Mouse (Mus musculus) cerebellum, postnatal 4 days (tissue): ENCODE results near the gene Ethe1.
"Not testable (repeated sequence)": the region's sequence is repeated elsewhere in the genome, so short reads cannot be mapped to it uniquely, and the experiment has no call there.

ENCODE experiments used
- DNase-seq, 2 experiments: peaks; one replicate each; pipeline ENCODE4 v3.0.0; 2022; ENCODE audit warnings: low spot score in 2 of 2, mixed read lengths in 1 of 2

Gene Ethe1

DNA sequence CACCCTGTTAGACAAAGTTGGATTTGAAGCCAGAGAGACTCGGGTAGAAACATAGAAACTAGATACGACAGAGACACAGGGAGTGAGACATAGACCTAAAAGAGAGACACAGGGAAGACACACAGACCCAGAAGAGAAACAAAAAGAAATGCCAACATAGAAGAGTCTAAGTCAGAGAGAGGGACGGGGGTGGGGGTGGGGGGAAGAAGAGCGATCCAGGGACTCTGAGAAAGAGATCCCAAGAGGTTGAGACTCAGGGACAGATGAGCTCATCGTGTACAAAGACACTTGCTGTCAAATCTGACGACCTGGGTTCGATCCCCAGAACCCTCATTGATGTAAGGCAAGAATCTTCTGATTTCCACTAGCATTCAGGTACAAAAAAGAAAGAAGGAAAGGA lies 24.4 kb downstream of the Ethe1 start:
- no peak for DNase-seq

DNA sequence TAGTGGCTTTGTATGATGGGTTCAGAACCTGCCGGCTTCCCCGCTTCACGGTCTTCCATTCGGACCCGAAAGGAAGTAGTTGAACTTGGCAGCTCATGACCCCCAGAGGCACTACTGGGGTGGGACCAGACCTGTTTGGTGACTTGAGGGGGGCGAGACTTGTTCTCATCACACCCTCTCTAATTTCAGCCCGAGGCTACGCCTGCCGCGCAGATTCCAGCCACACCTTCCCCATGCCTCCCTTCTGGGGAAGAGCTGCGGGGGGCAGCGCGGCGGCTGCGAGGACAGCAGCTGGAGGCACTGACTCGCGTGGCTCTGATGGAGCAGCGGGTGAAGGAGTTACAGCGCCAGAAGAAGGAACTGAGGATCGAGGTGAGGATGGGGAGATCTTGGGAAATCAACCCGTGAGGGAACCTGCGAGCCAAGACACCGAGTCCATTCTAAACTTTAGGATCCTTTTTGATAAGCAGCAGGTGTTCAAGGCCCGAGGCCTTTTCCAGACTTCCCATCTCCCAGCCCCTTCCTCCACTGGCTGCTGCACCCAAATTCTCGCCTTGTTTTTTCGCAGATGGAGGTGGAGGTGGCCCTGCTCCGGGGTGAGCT lies 25.1 kb downstream of the Ethe1 start:
- no peak for DNase-seq

DNA sequence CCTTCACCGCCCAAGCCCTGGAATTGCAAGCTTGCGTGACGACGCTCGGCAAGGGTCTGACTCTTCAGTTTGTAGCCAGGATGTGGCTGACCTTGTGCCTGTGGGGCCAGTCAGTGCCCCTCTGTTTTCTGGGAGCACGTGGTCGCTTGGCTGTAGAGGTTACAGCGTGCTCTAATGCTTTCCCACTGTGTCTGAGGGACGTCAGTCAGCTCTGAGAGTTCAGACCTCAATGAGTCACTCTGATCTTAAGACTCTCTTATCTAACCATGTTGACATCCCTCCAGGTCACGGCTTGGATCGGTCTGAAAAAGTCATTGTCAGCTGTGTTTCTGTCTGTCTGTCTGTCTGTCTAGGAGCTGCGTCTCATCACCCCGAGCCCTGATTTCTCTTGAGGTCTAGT lies 27.5 kb downstream of the Ethe1 start:
- no peak for DNase-seq

DNA sequence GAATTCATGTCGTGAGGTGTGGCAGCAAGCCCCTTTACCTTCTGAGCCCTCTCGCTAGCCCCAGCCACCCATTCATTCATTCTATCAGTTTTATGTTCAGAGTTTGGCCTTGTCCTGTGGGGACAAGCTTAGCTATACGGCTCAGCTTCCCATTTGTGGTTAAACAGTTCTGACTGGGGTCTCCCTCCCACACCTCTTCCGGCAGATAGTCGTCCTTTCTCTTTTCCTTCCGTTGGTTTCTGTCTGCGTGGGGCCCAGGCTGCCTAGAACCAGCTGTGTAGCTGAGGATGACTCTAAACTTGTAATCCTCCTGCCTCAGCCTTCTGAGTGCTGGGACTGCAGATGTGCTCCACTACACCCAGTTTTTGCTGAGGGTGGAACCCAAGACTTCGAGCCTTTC lies 30.4 kb downstream of the Ethe1 start:
- DNase-seq = no peak

DNA sequence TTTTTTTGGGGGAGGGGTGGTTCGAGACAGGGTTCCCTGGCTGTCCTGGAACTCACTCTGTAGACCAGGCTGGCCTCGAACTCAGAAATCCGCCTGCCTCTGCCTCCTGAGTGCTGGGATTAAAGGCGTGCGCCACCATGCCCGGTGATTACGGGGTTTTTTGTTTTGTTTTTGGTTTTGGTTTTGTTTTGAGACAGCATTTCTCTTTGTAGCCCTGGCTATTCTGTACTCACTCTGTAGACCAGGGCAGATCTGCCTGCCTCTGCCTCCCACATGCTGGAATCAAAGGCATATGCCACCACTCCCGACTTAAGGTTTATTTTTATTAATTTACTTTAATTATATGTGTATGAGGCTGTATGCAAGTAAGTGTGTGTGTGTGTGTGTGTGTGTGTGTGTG lies 31.0 kb downstream of the Ethe1 start:
- not testable (repeated sequence) for DNase-seq

DNA sequence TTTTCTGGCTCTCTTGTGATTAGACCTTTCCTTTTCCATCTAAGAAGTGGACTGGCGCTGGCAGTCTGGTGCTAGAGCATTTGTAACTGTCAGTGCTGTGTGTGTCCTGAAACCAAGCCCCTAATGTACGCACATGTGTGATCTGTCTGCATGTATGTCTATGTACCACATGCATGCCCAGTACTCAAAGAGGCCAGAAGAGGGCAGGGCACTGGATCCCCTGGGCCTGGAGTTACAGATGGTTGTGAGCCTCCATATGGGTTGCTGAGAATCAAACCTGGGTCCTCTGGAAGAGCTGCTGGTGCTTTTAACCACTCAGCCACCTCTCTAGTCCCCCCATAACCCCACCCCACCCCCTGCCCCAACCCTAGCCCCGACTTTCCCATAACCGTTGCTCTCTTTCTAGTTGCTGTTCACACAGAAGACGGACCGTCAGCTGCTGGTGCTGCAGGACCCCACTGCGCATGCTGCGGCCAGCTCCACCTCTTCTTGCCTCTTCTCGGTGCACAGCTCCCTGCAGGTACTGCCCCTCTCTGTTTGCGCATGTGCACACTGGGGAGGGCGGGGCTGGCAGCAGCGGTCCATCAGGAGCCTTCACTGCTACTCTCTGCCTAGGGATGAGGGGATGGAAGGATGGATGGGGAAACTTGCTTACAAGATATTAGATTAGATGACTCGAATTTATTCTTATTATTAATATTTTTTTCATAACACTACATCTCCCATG lies 32.5 kb downstream of the Ethe1 start:
- DNase-seq = no peak

DNA sequence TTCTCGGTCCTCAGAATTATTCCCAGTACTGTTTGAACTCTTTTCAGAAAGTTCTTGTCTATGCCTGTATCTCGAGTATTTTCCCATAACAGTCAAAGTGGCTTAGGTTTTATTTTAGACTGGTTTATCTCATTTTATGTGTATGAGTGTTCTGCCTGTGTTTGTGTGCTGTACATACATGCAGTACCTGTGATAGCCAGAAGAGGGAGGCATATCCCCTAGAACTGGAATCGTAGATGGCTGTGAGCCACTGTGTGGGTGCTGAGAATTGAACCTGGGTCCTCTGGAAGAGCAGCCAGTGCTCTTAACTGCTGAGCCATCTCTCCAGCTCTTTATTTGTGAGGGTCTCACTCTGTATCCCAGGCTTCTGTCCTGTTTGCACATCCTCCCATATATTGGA lies 33.9 kb downstream of the Ethe1 start:
- DNase-seq = no peak

DNA sequence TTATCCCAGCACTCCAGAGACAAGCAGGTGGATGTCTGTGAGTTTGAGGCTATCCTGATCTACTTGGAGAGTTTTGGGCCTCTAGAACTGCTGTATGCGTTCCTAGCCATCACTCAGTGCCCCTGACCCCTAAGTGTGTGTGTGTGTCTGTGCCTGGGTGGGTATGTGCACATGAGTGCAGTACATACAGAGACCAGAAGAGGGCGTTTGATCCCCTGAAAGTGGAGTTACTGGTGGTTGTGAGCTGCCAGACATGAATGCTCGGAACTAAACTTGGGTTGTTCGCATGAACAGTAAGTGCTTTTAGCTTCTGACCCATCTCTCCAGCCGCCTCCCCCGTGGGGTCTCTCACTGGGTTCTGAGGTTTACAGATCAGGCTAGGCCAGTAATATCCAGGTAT lies 35.6 kb downstream of the Ethe1 start:
- no peak for DNase-seq

DNA sequence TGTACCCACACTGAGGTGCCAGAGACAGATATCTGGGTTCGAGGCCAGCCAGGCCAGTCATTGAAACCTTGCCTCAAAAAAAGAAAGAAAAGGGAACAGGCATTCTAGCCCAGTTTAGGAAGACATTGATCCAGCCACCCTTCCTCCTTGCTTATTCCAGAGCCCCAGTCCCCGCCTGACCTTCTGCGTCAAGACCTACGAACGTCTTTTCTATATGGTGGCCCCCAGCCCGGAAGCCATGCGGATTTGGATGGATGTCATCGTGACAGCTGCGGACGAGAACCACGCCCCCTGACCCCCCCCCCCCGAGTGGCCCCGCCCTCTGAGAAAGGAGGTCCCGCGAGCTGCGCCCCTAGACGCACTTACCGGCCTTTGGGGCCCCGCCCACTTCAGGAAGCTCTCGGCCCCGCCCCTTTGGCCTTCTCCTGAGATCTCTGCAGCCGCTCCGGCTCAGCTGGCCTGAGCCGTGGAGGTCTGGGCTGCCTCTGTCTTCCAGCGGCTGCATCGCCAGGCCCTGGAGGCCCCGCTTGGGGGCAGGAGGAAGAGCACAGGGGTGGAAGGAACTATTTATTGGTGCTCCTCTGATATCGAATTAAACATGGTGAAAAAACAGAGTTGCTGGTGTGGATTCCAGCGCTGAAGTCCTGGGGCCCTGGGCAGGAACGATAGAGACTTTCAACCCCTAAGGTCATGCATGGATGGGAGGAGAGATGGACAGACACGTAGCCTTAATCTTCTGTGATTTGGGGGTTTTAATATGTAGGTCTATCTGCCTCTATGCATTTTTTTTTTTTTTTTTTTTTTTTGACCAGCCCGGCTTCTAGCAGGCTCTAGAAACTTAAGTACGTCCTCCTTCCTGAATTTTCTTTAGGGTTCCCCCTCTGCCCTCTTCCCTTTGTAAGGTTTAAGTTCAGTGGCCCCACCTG lies 41.6 kb downstream of the Ethe1 start:
- DNase-seq = peak in 1 of 2 experiments; percentile 63

DNA sequence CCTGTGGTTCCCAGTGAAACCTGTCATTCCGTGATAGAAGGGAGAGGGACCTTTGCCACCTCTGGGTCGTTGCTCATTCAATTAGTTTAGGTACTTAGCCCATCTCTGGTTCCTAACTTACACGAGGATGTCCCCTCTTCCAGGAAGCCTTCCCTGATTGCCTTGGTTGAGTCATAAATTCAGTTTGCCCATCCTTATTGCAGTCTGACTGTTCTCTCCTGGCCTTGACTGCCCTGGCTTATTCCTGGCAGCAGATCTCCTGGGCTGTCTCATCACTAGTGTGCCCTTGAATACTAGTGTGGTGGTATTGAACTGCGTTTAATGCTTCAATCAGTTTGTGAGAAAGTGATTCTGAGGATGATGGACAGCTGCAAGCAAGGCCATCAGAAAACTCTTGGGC lies 42.3 kb downstream of the Ethe1 start:
- DNase-seq = no peak

DNA sequence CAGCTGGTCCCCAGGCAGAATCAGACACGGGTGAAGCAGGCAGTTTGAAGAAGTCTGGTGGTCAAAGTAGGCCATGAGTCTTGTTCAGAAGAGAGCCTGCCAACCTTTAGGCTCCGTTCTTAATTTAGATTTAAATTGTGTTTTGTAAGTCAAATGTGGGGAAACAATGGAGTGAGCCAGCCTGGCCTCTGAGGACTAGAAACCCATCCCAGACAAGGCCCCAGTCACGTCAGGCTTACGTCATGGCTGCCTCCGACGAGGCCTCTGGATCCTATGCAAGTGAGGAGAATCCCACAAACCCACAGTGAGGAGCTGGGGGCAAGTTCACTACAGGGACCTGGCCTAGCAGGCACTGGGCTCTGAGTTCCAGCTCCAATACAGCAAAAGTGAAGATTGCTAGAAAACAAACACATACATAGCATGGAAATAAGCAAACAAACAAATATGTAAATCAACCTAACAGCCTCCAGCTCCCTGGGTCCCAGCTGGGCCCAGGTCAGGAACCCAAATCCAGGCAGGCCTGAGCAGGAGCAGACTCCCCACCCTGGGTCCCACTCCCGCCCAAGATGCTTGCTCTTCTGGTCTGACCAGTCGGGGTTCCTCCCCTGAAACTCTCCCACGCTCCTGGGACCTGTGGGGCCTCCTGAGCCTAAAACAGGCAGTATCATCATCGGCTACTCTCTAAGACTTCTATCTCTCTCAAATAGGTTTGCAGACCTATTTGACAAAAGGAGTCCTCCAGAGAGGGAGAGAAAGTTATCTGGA lies 43.0 kb downstream of the Ethe1 start:
- no peak for DNase-seq

DNA sequence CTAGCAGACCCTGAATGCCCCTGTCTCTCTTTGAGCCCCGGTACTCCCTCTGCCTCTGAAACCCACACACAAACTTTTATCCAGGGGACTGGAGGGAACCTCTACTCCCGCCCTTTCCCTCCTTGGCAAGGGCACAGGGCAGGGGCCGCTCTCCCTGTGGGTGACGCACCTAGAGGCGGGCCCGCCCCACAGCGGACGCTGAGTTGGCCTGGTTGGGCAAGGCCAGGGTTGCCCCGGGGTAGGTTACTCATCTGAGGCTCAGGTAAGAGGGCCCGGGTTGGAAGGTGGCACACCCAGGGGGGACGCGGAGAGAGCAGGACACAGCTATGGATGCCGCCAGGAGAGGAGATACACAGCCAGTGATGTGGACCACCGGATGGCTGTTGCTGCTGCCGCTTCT lies 48.9 kb downstream of the Ethe1 start, which contains the start of gene Lypd3:
Gene Lypd3, plus strand, starts transcription at position 287 of the 400 bp plus-strand sequence.
- no peak for DNase-seq

DNA sequence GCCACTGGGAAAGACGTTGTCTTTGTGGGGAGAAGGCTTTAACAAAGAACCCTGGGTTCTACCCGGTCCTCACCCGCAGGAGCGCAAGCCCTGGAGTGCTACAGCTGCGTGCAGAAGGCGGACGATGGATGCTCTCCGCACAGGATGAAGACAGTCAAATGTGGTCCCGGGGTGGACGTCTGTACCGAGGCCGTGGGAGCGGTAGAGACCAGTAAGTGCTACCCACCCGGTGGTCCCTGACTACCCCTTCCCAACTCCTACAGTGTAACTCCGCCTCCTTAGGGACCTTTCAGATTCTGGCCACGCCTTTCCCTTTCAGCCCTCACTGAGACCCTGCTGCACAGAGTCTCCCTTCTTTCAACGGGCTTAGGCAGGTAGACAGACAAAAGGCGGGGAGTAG lies 49.7 kb downstream of the Ethe1 start:
- no peak for DNase-seq

DNA sequence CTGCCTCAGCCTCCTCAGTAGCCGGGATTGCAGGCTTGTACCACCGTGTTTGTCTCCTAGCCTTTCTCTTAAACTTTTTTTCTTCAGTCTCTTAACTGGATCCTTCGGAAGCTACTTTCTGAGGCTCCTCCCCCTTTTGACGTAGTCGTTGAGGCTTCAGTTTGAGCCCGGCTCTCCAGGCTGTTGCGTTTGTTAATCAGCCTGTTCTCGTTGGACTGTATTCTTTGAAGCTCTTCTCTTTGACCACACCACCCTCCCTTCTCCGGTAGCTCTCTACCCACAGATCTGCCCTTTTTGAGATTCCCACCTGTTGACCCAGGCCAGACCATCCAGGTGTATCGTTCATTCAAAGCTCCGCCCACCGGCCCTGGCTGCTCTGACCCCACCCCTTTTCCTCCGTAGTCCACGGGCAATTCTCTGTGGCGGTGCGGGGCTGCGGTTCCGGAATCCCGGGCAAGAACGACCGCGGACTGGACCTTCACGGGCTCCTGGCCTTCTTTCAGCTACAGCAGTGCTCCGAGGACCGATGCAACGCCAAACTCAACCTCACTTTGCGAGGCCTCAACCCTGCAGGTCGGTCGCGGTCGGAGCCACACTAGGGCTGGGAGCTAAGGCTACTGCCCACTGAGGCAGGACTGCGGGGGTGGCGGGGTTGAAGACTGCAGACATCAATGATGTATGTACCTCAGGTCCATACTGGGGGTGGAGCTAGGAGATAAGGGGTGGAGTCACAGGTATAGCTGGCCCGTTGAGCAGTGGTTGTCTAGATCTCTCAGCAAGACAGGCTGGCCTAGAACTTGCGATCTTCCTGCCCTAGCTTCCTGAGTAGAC lies 50.9 kb downstream of the Ethe1 start:
- DNase-seq = no peak

DNA sequence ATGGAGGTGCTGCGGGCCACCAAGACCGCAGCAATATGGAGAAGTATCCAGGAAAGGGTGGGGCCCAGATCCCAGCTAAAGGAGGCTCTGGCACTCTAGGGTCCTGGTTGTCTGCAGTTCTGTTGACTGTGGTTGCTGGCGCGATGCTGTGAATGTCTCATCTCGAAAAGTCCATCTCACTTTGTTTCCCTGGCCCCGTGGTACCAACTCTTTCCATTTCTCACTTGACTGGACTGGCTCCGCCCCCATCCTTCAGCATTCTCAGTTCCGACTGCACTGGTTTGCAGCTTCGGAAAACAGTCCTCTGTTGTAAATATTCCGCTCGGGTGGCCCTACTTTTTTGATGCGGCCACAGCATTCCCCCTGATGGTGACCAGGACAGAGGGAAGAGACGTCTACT lies 53.1 kb downstream of the Ethe1 start:
- no peak for DNase-seq

DNA sequence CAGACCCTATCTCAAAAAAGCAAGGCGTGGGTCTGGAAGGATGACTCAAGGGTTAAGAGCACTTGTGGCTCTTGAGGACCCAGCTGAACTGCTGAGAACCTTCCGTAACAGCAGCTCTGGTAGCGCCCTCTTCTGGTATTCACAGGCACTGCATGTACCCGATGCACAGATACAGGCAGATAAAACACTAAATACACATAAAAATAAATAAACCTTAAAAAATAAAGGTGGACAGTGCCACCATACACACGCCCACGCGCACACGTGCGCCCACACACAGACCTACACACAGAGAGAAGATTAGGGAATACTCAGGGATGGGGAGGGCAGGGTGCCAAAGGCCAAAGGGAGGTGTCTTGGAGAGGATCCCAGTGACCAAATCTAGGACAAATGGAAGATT lies 55.1 kb downstream of the Ethe1 start:
- DNase-seq = peak in 1 of 2 experiments; percentile 56

DNA sequence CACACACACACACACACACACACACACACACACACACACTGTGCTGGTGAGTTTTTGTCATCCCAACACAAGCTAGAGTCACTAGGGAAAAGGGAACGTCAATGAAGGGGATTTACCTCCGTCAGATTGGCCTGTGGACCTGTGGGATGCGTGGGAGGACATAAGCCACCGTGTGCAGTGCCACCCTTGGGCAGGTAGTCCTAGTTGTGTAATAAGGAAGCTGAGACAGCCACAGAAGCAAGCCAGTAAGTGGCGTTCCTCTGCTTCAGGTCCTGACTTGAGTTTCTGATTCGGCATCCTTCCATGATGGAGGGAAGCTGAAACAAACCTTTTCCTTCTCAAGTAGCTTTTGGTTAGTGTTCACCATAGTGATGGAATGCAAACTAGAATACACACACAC lies 57.1 kb downstream of the Ethe1 start:
- DNase-seq = no peak

DNA sequence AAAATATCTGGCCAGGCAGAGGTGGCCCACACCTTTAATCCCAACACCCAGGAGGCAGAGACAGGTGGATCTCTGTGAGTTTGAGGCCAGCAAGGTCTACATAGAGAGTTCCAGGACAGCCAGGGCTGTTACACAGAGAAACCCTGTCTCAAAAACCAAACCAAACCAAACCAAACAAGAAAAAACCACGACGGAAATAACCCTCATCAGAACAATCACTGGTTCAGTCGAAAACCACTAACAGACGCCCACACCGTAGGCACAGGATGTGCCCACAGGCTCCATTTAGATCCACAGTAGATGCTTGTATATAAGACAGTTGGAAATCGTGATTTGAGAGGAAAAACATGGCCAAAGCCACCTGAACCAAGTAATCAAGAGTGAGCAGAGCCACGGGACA lies 57.7 kb downstream of the Ethe1 start:
- no peak for DNase-seq

DNA sequence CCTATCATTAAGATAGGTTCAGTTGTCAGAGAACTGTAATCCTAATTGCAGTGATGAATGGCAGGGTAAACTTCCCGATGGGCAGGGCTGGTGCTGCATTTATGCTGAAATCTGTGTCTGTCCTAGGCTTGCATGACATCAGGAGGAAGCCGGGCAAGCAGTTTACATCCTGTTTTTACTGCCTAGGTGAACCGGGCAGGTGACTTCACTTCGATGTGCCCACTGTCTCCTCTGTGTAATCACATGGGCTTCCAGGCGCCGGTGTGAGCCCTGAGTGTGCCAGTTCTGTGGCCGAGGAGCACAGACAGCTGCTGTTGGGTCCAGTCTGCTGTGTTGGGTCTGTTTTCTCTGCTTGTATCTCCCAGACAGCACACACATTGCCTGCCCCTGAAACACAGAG lies 59.1 kb downstream of the Ethe1 start:
- DNase-seq = no peak

DNA sequence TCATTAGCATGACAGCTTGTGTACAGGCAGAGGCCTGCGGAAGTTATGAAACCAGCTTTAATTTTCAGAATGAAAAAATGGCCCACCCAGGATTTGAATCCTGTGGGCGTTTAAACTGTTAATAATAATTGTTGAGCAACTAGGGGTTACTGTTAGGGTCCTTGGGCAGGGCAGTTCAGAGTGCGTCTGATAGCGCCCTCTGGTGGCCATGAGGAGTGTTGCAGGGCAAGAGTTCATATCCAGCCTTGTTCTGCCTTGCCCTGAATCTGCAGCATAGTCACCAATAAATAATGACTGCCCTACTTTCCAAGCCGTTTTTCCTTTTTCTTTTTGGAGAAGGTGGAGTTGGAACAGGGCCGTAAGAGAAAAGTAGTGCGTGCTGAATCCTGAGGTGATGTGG lies 66.3 kb downstream of the Ethe1 start:
- DNase-seq = peak in 1 of 2 experiments; percentile 54
